Mouse (Mus musculus) liver, embryonic 13.5 days (tissue): ENCODE results near the gene Nudt3. TPM values are rescaled to one million over a fixed set of nuclear protein-coding genes. Genes with fewer than 3 reads are reported as not detected.

Experiments
- ATAC-seq: fragments of 200-750 bp; cut with Nextera tagmentation; 2 replicates; pipeline ENCODE4 v1.8.0; 2017; ENCODE audit warnings: low read depth, mild to moderate bottlenecking, moderate number of reproducible peaks, moderate library complexity
- DNase-seq: peaks from one replicate; pipeline ENCODE4 v3.0.0; 2022
- H3K27ac ChIP-seq: fragments of 300-500 bp; sonication (generic); 2 replicates; pipeline ENCODE4 v1.5.1; 2015; ENCODE audit warnings: moderate library complexity, mild to moderate bottlenecking, inconsistent platforms
- H3K27me3 ChIP-seq: fragments of 300-500 bp; sonication (generic); 2 replicates; pipeline ENCODE4 v1.6.1; 2015; ENCODE audit warnings: mild to moderate bottlenecking, inconsistent platforms
- H3K36me3 ChIP-seq: fragments of 300-500 bp; sonication (generic); 2 replicates; pipeline ENCODE4 v1.6.1; 2015; ENCODE audit warnings: mild to moderate bottlenecking, inconsistent platforms
- H3K4me1 ChIP-seq: fragments of 300-500 bp; sonication (generic); replicated peaks from 2 replicates; pipeline ENCODE4 v1.6.1; 2015; ENCODE audit warnings: inconsistent platforms
- H3K4me2 ChIP-seq: fragments of 300-500 bp; sonication (generic); 2 replicates; pipeline ENCODE4 v1.6.1; 2015; ENCODE audit warnings: inconsistent platforms, mild to moderate bottlenecking, moderate library complexity
- H3K4me3 ChIP-seq: fragments of 300-500 bp; sonication (generic); replicated peaks from 2 replicates; pipeline ENCODE4 v1.5.1; 2015; ENCODE audit warnings: mild to moderate bottlenecking, inconsistent platforms
- H3K9ac ChIP-seq: fragments of 300-500 bp; sonication (generic); 2 replicates; pipeline ENCODE4 v1.6.1; 2015; ENCODE audit warnings: mild to moderate bottlenecking, inconsistent platforms
- H3K9me3 ChIP-seq: fragments of 300-500 bp; sonication (generic); replicated peaks from 2 replicates; pipeline ENCODE4 v1.6.1; 2016; ENCODE audit warnings: inconsistent platforms
- WGBS: fragments of 180-500 bp; shearing (Covaris S2); methylation state at CpG from one replicate; pipeline ENCODE4 v1.1.7; 2015; ENCODE audit not compliant: insufficient replicate concordance; 5-methylcytosine and 5-hydroxymethylcytosine counted together
- polyA plus RNA-seq: library from polyadenylated mRNA; unstranded; fragments of >200 nt; fragmentation: Nextera tagmentation; extraction: Ambion mirVana; gene quantifications from 2 replicates; pipeline ENCODE4 v1.2.1, GENCODE M21; 2015

Gene Nudt3
- polyA plus RNA-seq, 1 experiment from 2014 or later = 31.3 TPM

DNA sequence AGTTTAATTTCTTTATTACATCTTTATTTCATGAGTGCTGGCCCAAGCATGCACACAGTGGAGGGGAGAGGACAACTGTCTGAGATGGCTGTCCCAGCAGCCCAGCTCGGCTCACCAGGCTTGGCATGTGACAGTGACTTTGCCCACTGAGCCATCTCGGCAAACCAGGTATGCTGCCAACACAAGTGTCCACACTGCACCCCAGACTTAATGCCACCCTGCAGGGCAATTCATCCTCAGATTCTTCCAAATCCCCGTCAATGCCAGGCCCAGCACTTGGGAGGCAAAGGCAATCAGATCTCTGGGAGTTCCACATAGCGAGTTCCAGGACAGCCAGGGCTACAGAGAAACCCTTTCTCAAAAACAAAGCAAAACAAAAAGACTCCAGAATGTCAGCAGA is 10.3 kb downstream of the Nudt3 start:
- H3K9ac ChIP-seq = no peak overlapping the region
- no peaks in the 10 kb centered on the region for H3K9me3 ChIP-seq
- ATAC-seq = no peak
- no peak overlapping the region for H3K27ac ChIP-seq
- H3K4me1 ChIP-seq = peaks cover 49% of the 10 kb centered on the region
- no peaks in the 10 kb centered on the region for H3K27me3 ChIP-seq
- no peak for DNase-seq
- H3K36me3 ChIP-seq = peaks cover 34% of the 10 kb centered on the region
- H3K4me2 ChIP-seq = no peak overlapping the region
- no peak overlapping the region for H3K4me3 ChIP-seq
- 79% methylated on average over 4 of the region's 4 CpGs for WGBS

- no peak for DNase-seq
- 65% methylated on average over 5 of the region's 5 CpGs for WGBS
- no peak for ATAC-seq
- H3K36me3 ChIP-seq = peaks cover 28% of the 10 kb centered on the region
- no peak overlapping the region for H3K4me3 ChIP-seq
- H3K27ac ChIP-seq = peak overlapping the region; percentile 42; the same call in 1 of the 2 replicates
- H3K4me2 ChIP-seq = no peak overlapping the region
- no peaks in the 10 kb centered on the region for H3K27me3 ChIP-seq
- H3K9ac ChIP-seq = peak overlapping the region; percentile 26; the same call in 1 of the 2 replicates
- peaks cover 49% of the 10 kb centered on the region for H3K4me1 ChIP-seq
- no peaks in the 10 kb centered on the region for H3K9me3 ChIP-seq
Measured at GRCm38 (mm10) chr17:27611994-27612393, 11.3 kb downstream of the Nudt3 start.

DNA sequence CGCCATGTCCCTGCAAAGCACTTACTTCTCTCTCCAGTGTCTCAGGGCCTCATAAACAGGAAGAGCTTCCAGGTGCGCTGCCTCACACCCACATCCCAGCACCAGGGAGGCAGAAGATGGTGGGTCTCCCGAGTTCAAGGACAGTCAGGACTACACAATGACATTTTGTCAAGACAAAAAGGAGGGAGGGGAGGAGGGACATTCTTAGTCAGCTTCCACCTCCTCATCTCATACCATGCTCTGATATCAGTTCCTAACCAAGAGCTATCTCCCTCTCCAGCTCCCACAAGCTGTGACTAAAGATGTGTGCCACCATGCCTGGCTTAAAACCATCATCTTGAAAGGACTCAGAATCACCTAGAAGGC is 11.8 kb downstream of the Nudt3 start:
- Histone ChIP-seq H3K4me1 (peaks cover 49% of the 10 kb centered on the region), H3K9me3 (no peaks in the 10 kb centered on the region), H3K9ac (peak overlapping the region; percentile 26; the same call in 1 of the 2 replicates), H3K4me2 (0 out of 2 replicates have a peak overlapping the region, but pooled peaks have one; percentile 5), H3K4me3 (no peak overlapping the region), H3K27me3 (no peaks in the 10 kb centered on the region), H3K36me3 (peaks cover 23% of the 10 kb centered on the region), H3K27ac (peak overlapping the region; percentile 42; the same call in 1 of the 2 replicates)
- DNase-seq = no peak
- peak; percentile 61 for ATAC-seq
- WGBS = 38% methylated on average over 3 of the region's 3 CpGs

- H3K27ac ChIP-seq = peak overlapping the region; percentile 42; the same call in 1 of the 2 replicates
- H3K9me3 ChIP-seq = no peaks in the 10 kb centered on the region
- DNase-seq = no peak
- H3K4me3 ChIP-seq = no peak overlapping the region
- H3K27me3 ChIP-seq = no peaks in the 10 kb centered on the region
- peaks cover 23% of the 10 kb centered on the region for H3K36me3 ChIP-seq
- no peak overlapping the region for H3K9ac ChIP-seq
- H3K4me2 ChIP-seq = 0 out of 2 replicates have a peak overlapping the region, but pooled peaks have one; percentile 5
- 33% methylated on average over 10 of the region's 10 CpGs for WGBS
- ATAC-seq = no peak
- peaks cover 53% of the 10 kb centered on the region for H3K4me1 ChIP-seq
Measured at GRCm38 (mm10) chr17:27610679-27611518, 12.4 kb downstream of the Nudt3 start.

DNA sequence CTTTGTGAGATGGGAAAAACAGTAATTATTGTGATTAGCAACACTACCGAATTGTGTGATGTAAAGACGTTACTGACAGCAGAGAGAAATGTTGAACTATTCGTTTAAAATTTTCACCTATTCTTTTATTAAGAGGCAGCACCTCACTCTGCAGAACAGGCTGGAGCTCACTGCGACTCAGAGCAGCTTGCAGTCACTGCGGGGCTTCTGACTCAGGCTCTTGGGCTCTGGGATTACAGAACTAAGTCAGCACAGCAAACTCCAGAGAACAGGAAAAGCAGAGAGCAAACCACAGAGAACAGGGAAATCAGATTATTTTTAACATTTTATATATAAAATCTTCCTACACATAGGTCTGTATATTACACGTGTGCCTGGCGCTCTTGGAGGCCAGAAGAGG is 13.7 kb downstream of the Nudt3 start:
- H3K4me1 ChIP-seq = peaks cover 57% of the 10 kb centered on the region
- 75% methylated on average over 7 of the region's 7 CpGs for WGBS
- ATAC-seq (no peak), DNase-seq (no peak)
- H3K4me2 ChIP-seq = no peak overlapping the region
- no peaks in the 10 kb centered on the region for H3K9me3 ChIP-seq
- H3K27me3 ChIP-seq = no peaks in the 10 kb centered on the region
- no peak overlapping the region for H3K9ac ChIP-seq
- no peak overlapping the region for H3K4me3 ChIP-seq
- H3K36me3 ChIP-seq = peaks cover 23% of the 10 kb centered on the region
- no peak overlapping the region for H3K27ac ChIP-seq

- no peak overlapping the region for H3K4me3 ChIP-seq
- 0 out of 2 replicates have a peak overlapping the region, but pooled peaks have one; percentile 13 for H3K9ac ChIP-seq
- whole genome bisulfite sequencing = 39% methylated on average over 21 of the region's 21 CpGs
- H3K4me2 ChIP-seq = no peak overlapping the region
- H3K4me1 ChIP-seq = peaks cover 54% of the 10 kb centered on the region
- peak overlapping the region; percentile 6; the same call in 1 of the 2 replicates for H3K27ac ChIP-seq
- H3K36me3 ChIP-seq = peaks cover 8% of the 10 kb centered on the region; the same call in 1 of the 2 replicates
- peak; percentile 66 for ATAC-seq
- DNase-seq = no peak
- no peaks in the 10 kb centered on the region for H3K27me3 ChIP-seq
- H3K9me3 ChIP-seq = no peaks in the 10 kb centered on the region
Measured at GRCm38 (mm10) chr17:27603522-27604234, 19.6 kb downstream of the Nudt3 start.

- no peak for DNase-seq
- ATAC-seq = no peak
- Histone ChIP-seq H3K36me3 (peaks cover 2% of the 10 kb centered on the region; the same call in 1 of the 2 replicates), H3K9ac (no peak overlapping the region), H3K4me1 (peaks cover 54% of the 10 kb centered on the region), H3K27me3 (no peaks in the 10 kb centered on the region), H3K4me3 (no peak overlapping the region), H3K9me3 (no peaks in the 10 kb centered on the region), H3K27ac (no peak overlapping the region), H3K4me2 (no peak overlapping the region)
- WGBS = 61% methylated on average over 2 of the region's 2 CpGs
Measured at GRCm38 (mm10) chr17:27603036-27603435, 20.3 kb downstream of the Nudt3 start.

DNA sequence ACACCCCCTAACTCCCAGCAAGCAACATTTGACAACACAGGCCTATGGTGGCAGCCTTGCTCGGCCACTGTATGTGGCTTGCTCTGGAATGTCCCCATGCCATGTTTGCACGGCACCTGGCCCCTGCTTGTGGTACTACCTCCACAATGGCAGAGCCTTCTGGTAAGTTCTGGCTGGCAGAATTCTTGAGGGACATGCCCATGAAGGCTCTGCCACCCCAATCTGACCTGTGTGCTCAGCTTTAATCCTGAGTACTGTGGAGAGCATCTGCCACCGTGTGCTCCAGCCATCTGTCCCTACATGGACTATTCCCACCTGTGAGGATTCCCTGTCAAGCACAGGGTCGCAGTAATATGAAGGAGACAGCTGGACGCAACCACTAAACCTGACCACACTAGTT is 22.4 kb downstream of the Nudt3 start:
- Histone ChIP-seq H3K4me3 (no peak overlapping the region), H3K4me2 (no peak overlapping the region), H3K27me3 (no peaks in the 10 kb centered on the region), H3K4me1 (peaks cover 50% of the 10 kb centered on the region), H3K9ac (no peak overlapping the region), H3K27ac (no peak overlapping the region), H3K9me3 (no peaks in the 10 kb centered on the region), H3K36me3 (peaks cover 11% of the 10 kb centered on the region)
- WGBS = 72% methylated on average over 5 of the region's 5 CpGs
- DNase-seq (no peak), ATAC-seq (no peak)

DNA sequence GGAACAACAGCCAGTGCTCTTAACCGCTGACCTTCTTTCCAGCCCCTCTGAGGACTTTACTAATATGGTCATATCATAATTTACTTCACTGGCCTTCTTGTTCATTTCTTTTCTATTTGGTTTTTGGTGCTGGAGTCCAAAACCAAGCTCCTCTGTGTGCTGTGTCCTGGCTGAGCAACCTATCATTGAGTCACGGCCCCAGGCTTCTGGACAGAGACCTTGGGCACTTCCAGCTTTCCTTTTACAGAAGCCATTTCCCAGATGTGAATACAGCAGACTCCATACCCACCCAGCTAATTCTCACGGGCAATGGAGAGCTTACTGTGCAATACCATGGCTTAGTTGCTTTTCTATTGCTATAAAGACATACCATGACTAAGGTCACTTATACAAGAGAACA is 23.0 kb downstream of the Nudt3 start:
- ATAC-seq = no peak
- DNase-seq = no peak

DNA sequence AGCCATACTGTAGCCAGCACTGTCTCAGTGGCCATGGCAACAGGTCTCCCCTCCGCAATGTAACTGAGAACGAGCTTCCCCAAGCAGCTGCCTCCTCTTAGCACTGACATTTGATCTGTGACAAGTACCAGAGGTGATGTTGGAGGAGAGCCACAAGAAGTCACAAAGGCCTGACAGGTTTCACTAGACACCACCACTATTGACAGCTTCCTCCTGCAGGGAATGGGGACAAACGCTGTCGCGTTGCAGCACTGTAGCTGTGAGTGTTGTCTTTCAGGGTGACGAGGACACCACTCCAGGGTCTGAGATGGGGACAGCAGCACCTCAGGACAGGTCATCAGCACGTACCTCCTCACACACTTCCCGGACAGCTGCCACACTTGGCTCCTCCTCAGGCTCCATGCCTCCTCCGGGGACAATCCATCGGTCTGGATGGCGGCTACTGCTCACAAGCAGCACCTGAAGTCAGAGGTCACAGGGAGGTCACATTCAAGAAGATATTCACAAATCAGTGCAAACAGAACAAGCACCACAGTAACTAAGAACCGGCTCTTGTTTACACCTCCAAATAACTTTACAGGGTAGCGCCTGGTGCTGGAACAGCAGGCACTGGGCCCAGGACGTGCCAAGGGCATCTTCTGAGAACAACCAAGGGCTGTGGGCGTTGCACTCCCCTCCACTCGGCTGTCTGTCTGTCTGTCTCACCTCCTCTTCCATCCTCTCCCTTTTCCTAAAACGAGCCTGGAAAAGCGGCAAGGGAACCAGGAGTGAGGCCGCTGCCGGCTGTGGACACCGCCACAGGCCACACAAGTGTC is 26.7 kb downstream of the Nudt3 start:
- Histone ChIP-seq H3K4me2 (no peak overlapping the region), H3K9me3 (no peaks in the 10 kb centered on the region), H3K36me3 (peaks cover 45% of the 10 kb centered on the region), H3K27me3 (no peaks in the 10 kb centered on the region), H3K9ac (no peak overlapping the region), H3K4me3 (no peak overlapping the region), H3K27ac (no peak overlapping the region), H3K4me1 (peaks cover 21% of the 10 kb centered on the region)
- no peak for ATAC-seq
- 79% methylated on average over 21 of the region's 21 CpGs for WGBS
- DNase-seq = no peak

More for the DNA sequence above, 23.0 kb downstream of the Nudt3 start:
- Histone ChIP-seq H3K27ac (no peak overlapping the region), H3K4me2 (no peak overlapping the region), H3K9ac (no peak overlapping the region), H3K36me3 (peaks cover 17% of the 10 kb centered on the region), H3K4me3 (no peak overlapping the region), H3K4me1 (peaks cover 48% of the 10 kb centered on the region), H3K27me3 (no peaks in the 10 kb centered on the region), H3K9me3 (no peaks in the 10 kb centered on the region)
- 74% methylated on average over 3 of the region's 3 CpGs for WGBS
